Mouse (Mus musculus) heart, adult 8-10 months (tissue): ENCODE data around the gene 4930519P11Rik. TPM values are rescaled to one million over a fixed set of nuclear protein-coding genes. Genes with fewer than 3 reads are reported as not detected.

ENCODE experiments used
- DNase-seq: peaks from one replicate; pipeline ENCODE4 v3.0.0; 2022; ENCODE audit warnings: low spot score
- total RNA-seq, 4 experiments: library from RNA; stranded (reverse); gene quantifications; 2 replicates each; pipeline ENCODE4 v1.2.4; 2022

Gene 4930519P11Rik
- total RNA-seq, 4 experiments from 2014 or later: not detected

DNA sequence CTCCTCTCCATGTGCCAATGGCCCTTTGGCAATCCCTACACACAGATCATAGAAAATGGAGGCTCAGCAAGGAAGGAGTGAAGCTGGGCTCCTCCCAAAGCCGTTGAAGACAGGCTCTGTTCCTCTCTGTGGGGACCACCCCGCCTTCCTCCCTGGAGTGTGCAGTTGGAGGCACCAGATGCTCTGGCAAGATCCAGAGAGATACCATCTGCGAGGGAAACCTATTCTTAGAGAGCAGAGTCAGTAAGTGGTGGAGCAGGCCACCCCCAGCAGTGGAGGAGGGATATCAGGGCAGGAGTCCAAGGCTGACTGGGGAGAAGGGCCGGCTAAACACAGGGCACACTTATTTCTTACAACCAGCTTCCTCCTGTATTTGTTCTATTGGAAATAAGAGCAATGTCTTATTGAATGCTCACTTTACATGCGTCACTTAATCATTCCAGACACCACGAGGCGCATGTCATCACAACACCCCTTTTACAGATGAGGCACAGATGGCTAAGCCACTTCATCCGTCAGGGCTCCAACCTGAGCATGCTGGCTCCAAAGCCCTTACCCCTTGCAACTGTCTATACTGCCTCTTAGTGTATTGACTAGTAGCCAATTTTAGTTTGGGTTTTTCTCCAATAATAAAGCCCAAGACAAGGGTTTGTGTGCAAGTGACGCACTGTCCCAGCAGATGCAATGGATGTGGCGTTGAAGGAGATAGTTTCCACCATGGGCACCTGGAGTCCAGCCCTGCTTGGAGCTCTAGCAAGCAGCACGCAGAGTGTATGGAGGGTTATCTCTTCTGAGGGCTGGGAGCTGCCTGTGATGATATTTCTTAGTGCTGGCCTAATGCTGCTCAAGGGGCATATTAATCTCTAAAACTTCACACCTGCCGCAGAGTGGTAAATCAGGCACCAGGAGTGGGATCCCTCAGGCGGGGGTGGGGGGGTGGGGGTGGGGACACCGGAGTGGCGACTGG, 29.0 kb downstream of the 4930519P11Rik start:
- no peak for DNase-seq

- no peak for DNase-seq
Measured at GRCm38 (mm10) chr2:154581421-154581820, 31.8 kb downstream of the 4930519P11Rik start.

DNA sequence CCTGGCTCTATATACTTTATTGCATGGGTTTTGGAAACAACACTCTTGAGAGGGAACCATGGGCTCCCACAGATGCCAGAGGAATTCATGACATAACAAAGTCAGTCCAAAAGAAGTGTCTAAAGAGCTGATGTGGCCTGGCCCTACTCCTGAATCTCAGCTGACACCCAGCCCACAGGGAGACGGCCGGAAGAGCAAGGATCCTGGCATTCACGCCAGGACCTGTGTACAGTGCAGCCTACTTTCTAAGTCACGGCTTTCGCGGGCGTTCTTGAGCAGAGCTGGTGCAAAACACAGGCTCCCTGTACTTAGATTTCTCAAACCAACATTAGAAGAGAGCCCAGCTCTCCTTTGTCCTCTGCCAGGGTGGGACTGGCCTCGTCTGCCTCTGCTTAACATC, 32.7 kb downstream of the 4930519P11Rik start:
- DNase-seq: no peak

DNA sequence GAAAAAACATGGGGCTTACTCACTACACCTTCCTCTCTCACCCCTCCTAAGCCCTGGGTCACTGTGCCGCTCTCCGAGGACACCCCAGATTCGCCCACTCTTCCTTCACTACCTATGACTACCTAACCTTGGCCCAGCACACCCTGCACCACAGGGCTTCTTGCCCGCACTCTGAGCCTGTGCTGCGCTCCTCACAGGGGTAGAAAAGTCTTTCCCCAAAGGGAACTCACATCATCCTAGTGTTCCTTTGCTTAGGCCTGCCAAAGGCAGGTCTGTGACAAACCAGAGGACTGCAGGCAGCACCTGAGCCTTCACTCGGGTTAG, 35.5 kb downstream of the 4930519P11Rik start:
- DNase-seq: no peak

GRCm38 (mm10) chr2:154576876-154577743, 36.1 kb downstream of the 4930519P11Rik start:
- no peak for DNase-seq

- DNase-seq: no peak
Measured at GRCm38 (mm10) chr2:154574271-154574670, 39.0 kb downstream of the 4930519P11Rik start.

GRCm38 (mm10) chr2:154572996-154573395, 40.2 kb downstream of the 4930519P11Rik start:
- no peak for DNase-seq

GRCm38 (mm10) chr2:154571976-154572375, 41.3 kb downstream of the 4930519P11Rik start:
- no peak for DNase-seq

DNA sequence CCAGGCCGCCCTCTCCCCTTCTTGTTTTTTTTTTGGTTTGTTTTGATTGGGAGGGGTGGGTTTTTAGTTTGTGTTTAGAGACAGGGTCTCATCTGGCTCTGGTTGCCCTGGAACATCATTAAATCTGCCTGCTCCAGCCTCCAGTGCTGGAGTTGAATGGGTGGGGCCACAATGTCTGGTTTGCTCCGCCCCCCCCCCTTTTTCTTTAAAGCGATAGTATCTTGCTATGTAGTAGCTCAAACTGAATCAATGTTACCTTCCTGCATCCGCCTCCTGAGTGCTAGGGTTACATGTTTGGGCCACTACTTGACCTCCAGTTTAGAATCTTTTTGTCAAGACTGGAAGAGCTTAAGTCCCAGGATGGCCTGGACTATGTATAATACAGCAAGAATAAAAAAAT, 42.0 kb downstream of the 4930519P11Rik start:
- DNase-seq: no peak

- DNase-seq: no peak
Measured at GRCm38 (mm10) chr2:154570666-154571065, 42.6 kb downstream of the 4930519P11Rik start.

DNA sequence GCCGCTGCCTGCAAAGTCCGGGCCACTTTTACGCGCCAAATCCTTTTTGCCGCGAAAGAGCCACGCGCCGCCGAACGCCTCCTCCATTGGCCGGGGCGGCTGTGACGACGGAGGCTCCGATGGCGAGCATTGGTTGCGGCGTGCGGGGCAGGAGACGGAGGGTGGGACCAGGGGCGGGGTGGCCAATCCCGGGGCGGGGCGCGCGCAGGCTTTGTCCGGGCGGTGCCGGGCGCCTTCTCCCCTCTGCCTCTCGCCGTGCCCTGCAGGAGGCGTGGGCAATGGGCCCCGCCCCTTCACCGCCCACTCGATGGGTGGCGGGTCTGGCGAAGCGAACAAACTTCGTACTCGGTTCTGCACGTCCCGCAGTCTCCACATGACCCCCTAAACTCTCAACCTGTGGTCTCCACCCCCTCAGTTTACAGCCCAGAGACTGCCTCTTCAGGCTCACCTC, 43.4 kb downstream of the 4930519P11Rik start, which contains the start of gene E2f1:
Gene E2f1 (minus strand): TSS at position 57 of the 451 bp plus-strand sequence.
- DNase-seq: peak; percentile 86

GRCm38 (mm10) chr2:154569071-154569748, 44.0 kb downstream of the 4930519P11Rik start:
- DNase-seq: no peak

DNA sequence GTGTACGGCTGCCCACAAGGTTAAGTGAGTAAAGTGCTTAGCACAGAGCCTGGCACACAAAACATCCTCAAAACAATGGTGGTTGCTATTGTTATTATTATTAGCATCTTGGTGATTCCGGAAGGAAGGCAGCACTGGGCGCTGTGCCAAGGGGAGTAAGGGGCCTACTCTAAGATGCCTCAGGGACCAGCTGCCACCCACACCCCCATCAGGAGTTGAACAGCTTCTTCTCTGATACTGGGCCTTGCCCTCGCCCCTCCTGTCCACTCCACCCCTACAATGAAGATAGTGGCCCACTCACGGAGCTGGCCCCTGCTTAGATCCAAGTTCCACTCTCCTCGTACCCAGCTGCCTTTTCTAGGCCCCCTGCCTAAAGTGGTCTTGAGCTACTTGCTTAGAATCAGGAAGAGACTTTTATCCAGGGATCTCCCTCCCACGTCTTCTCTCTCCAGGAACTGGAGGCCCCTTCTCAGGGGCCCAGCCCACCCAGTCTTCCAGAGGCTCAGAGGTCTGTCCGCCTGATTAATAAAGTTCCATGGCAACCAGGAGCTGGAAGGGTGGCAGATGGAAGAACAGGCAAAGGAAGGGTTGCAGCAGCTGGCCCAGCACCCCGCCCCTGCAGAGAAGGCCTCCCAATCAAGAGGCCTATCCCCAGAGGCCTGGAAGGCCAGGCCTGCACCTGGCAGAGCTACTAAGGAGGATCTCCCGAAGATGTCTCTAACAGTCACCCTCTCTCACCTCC, 44.7 kb downstream of the 4930519P11Rik start:
- DNase-seq: no peak

- DNase-seq: no peak
Measured at GRCm38 (mm10) chr2:154567766-154568165, 45.5 kb downstream of the 4930519P11Rik start.

DNA sequence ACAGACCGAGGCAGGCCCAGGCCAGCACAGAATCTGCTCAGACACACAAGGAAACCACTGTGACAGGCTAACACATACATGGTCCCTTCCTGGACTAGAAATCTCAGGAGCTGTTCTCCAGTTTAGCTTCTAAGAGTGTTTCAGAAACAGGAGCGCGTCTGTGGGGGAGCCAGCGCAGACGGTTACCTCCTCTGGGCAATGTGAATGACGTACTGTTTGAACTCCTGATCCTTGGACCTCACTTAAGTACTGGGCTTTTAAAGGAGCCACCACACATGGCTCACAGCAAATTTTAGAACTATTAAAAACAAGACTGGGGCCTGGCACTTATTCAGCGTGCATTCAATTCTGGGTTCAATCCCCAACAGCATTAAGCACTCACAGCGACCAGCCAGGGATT, 46.6 kb downstream of the 4930519P11Rik start:
- no peak for DNase-seq

DNA sequence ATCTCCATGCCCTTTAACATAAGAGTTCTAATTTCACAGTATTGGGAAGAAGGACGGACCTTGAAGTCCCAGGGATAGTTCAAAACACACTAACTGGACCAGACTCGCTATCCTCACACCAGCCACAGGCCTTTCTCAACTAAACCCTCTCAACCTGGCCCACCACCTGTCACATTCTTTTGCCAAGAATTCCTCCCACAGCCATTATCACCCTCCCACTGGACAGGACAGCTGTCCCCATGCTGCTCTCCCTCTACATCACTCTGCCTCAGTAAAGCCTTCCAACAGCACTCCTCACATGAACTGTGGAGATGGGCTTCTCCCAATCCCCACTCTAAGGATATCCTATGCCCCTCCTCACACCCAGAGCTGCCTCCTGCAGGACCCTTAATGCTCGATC, 47.7 kb downstream of the 4930519P11Rik start:
- no peak for DNase-seq

DNA sequence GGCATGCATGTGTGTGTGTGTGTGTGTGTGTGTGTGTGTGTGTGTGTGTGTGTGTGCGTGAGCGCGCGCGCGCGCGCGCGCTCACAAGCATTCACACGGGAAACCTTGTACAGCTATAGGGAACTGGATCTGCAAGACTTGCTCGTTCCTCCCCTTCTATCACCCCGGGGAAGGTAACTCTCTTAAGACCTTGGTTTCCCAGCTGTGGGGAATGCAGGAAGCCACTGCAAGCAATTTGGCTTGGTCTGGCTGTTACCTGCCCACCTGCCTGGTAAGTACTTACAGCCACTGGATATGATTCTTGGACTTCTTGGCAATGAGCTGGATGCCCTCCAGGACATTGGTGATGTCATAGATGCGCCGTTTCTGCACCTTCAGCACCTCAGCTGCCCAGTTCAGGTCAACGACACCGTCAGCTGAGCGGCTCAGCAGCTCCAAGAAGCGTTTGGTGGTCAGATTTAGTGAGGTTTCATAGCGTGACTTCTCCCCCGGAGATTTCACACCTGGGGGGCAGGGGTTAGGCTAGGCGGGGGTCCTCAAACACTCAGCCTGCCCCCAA, 49.5 kb downstream of the 4930519P11Rik start:
- no peak for DNase-seq
